ENCODE assay signal across 24 mouse cellular contexts in genomic region chr11:94183671-94184070, GRCm38 (mm10). TPM values are rescaled to one million over a fixed set of nuclear protein-coding genes. Genes with fewer than 3 reads are reported as not detected.
DNase-seq lines count a peak whose midpoint lies in the region; TF ChIP-seq lines count a peak whose summit lies in the region.
"Had no signal": no experiment of that assay in that cellular context is flagged by ENCODE, and none has a peak within 500 bp of the region (broad histone marks: within the 10 kb centered on the region; RNA-seq: fewer than 3 reads in every experiment).

No protein-coding gene starts in this region.

- peaks cover 8 to 33% of the 10 kb centered on the region in 2 experiments for H3K4me1 ChIP-seq in MEL (ENCODE audit: control insufficient read depth in 1 of 2, insufficient read depth in 2 of 2, low read length in 2 of 2)
- H3K4me1 ChIP-seq in brown adipose tissue, adult 24 weeks (ENCODE audit: control insufficient read depth, insufficient read depth, insufficient read length, low read length): peaks cover 9% of the 10 kb centered on the region
- H3K4me1 ChIP-seq: embryonic facial prominence, embryonic 13.5 days; embryonic facial prominence, embryonic 15.5 days; forebrain, embryonic 10.5 days; forebrain, embryonic 13.5 days; forebrain, embryonic 15.5 days had no signal

- H3K27ac ChIP-seq in MEL (ENCODE audit: control insufficient read depth, low read depth, low read length): no peak overlapping the region
- H3K27ac ChIP-seq in brown adipose tissue, adult 24 weeks (replicated peaks; ENCODE audit: low read depth, low read length): peak overlapping the region; percentile 82; the same call in 1 of the 2 replicates
- H3K27ac ChIP-seq: embryonic facial prominence, embryonic 13.5 days; embryonic facial prominence, embryonic 15.5 days; forebrain, embryonic 10.5 days; forebrain, embryonic 13.5 days; forebrain, embryonic 15.5 days had no signal

- no peak for TF ChIP-seq POLR2A in MEL (IDR thresholded peaks at IDR 0.05; ENCODE audit: control insufficient read depth in 1 of 2, insufficient read depth in 1 of 2, low read depth in 1 of 2, low read length in 2 of 2, poor library complexity in 1 of 2)

- H3K9ac ChIP-seq in MEL (ENCODE audit: control insufficient read depth, low read depth, low read length, poor library complexity, severe bottlenecking): no peak overlapping the region
- H3K9ac ChIP-seq: embryonic facial prominence, embryonic 13.5 days; embryonic facial prominence, embryonic 15.5 days; forebrain, embryonic 13.5 days; forebrain, embryonic 15.5 days; forebrain, postnatal 0 days had no signal

- peaks cover 0 to 23% of the 10 kb centered on the region in 2 experiments; a peak in 2 of 4 replicates for H3K36me3 ChIP-seq in MEL (ENCODE audit: control insufficient read depth in 1 of 2, insufficient read depth in 2 of 2, low read length in 2 of 2)
- H3K36me3 ChIP-seq: embryonic facial prominence, embryonic 13.5 days; embryonic facial prominence, embryonic 15.5 days; forebrain, embryonic 10.5 days; forebrain, embryonic 15.5 days; G1E had no signal

- TF ChIP-seq CTCF in MEL (IDR thresholded peaks at IDR 0.05 in 2 of 3, conservative IDR thresholded peaks at IDR 0.05 in 1 of 3; ENCODE audit: control insufficient read depth in 1 of 3, insufficient read depth in 1 of 3, low read depth in 2 of 3, low read length in 3 of 3, poor library complexity in 1 of 3, severe bottlenecking in 1 of 3): no peak

- DNase-seq in adrenal gland, adult 2 months: peak; percentile 52
- no peak for DNase-seq in adrenal gland, postnatal 4 days (ENCODE audit: low spot score in 2 of 2)
- DNase-seq in 416B (ENCODE audit: low read depth): peak; percentile 51
- no peak for DNase-seq in MEL (ENCODE audit: low read depth, low spot score)
- DNase-seq in kidney, adult 8-10 months: no peak
- no peak for DNase-seq in right cerebral cortex, postnatal 36 days (ENCODE audit: low spot score in 2 of 2)
- DNase-seq: adrenal gland, adult 8-10 months; B cell, adult 2 months; cerebellum, adult 11 months; cerebellum, adult 18-20 months; cerebellum, adult 8-10 months; cerebellum, adult 9-11 months; cerebellum, postnatal 14 days; cerebellum, postnatal 36 days; embryo, embryonic 11 days; forebrain, postnatal 0 days had no signal

- H3K4me3 ChIP-seq in MEL (ENCODE audit: control insufficient read depth in 1 of 2, insufficient read depth in 1 of 2, low read depth in 2 of 2, low read length in 2 of 2): no peak overlapping the region
- no peak overlapping the region for H3K4me3 ChIP-seq in brown adipose tissue, adult 24 weeks (ENCODE audit: insufficient read depth, low read depth, low read length)
- H3K4me3 ChIP-seq: embryonic facial prominence, embryonic 13.5 days; embryonic facial prominence, embryonic 15.5 days; erythroblast, embryonic 14.5 days; forebrain, embryonic 10.5 days; forebrain, embryonic 13.5 days; forebrain, embryonic 15.5 days had no signal

- H3K27me3 ChIP-seq in MEL (ENCODE audit: control insufficient read depth in 1 of 2, insufficient read depth in 2 of 2, low read length in 2 of 2): peaks cover 0 to 4% of the 10 kb centered on the region in 2 experiments
- H3K27me3 ChIP-seq: embryonic facial prominence, embryonic 13.5 days; embryonic facial prominence, embryonic 15.5 days; forebrain, embryonic 13.5 days; forebrain, embryonic 15.5 days had no signal

- H3K9me3 ChIP-seq in MEL (replicated peaks; ENCODE audit: insufficient read depth, low read length): no peaks in the 10 kb centered on the region
- H3K9me3 ChIP-seq: embryonic facial prominence, embryonic 13.5 days; embryonic facial prominence, embryonic 15.5 days; forebrain, embryonic 10.5 days; forebrain, embryonic 13.5 days; forebrain, embryonic 15.5 days; G1E had no signal

- H3K79me2 ChIP-seq in MEL (ENCODE audit: control insufficient read depth, insufficient read depth, low read length, poor library complexity): no peaks in the 10 kb centered on the region

- no peak for TF ChIP-seq RAD21 in MEL (IDR thresholded peaks at IDR 0.05; ENCODE audit: low read depth, low read length)

- no peak for TF ChIP-seq EP300 in MEL (IDR thresholded peaks at IDR 0.05; ENCODE audit: low read depth in 1 of 2, low read length in 2 of 2)

TF ChIP-seq in MEL, 35 proteins besides CTCF, POLR2A, EP300 and RAD21:
- TF ChIP-seq ZNF384 (IDR thresholded peaks at IDR 0.05; ENCODE audit: low read depth, low read length) (peak; percentile 73), MXI1 (IDR thresholded peaks at IDR 0.05; ENCODE audit: low read depth, low read length) (no peak)

RNA-seq across cellular contexts. Expression of gene Tob1, which starts 27.6 kb away (rescaled TPM):
- total RNA-seq in adrenal gland, adult 2 months (2021): 100 to 1,000 TPM; 208 to 296 TPM
- 332 and 340 TPM in 2 replicates for polyA plus RNA-seq in adrenal gland, adult 2 months (2012; rRNA removed)
- total RNA-seq in adrenal gland, postnatal 4 days (2021): 100 to 1,000 TPM; 117 to 126 TPM
- total RNA-seq in MEL (2012; rRNA removed): 2.4 and 3.4 TPM in 2 replicates
- polyA plus RNA-seq in MEL (2012; ENCODE audit: insufficient read depth in 1 of 2, insufficient read length in 2 of 2, low read depth in 1 of 2, low replicate concordance in 2 of 2, missing spikeins in 1 of 2): 1 to 10 TPM in 1 of 2 experiments, not detected in 1; 7.5 TPM
- 172 and 175 TPM in 2 replicates for polyA plus RNA-seq in brown adipose tissue, adult 24 weeks (2012; ENCODE audit: insufficient read depth, insufficient read length, missing spikeins)

Comparison
In these comparisons a context has a peak if more than half of its experiments do, and no peak if none do; other contexts are left out.
1. DNase-seq: peak in adrenal gland, adult 2 months (single experiment) and 416B (single experiment); none in adrenal gland, postnatal 4 days (0 of 2), MEL (single experiment), kidney, adult 8-10 months (0 of 2) and right cerebral cortex, postnatal 36 days (0 of 2).
2. RNA of gene Tob1, which starts 27.6 kb away (total RNA-seq): 208 to 296 TPM in adrenal gland, adult 2 months and 117 to 126 TPM in adrenal gland, postnatal 4 days; 2.4 to 3.4 TPM in MEL; every median in the first group is over 10 times any median in the second.